Mouse (Mus musculus) ovary, postnatal 36 days (tissue): ENCODE data around the gene Gm597.

ENCODE experiments used
- DNase-seq: peaks from one replicate; pipeline ENCODE4 v3.0.0; 2022; ENCODE audit warnings: low spot score, mixed read lengths

The Gm597 gene

DNA sequence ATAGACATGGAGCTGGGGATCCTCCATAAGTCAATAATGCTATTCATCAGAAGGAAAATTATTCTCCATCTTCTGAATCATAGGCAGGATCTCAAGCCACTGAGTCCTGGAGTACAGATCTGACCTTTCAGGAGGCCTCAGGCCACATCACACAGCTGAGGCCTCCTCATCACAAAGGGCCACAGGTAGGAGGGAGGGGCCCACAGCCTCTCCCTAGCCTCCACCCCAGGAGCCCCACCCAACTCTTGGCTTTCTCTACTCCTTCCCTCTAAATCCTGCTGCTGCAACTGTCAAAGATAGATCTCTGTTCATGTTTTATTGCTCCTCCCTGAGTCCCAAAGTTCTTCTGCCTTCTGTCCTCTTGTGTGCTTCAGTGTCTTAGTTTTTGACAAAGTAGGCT lies at the start of gene Gm597:
TSS of gene Gm597 (minus strand) at position 101 of the 400 bp plus-strand sequence.
- no peak for DNase-seq

DNA sequence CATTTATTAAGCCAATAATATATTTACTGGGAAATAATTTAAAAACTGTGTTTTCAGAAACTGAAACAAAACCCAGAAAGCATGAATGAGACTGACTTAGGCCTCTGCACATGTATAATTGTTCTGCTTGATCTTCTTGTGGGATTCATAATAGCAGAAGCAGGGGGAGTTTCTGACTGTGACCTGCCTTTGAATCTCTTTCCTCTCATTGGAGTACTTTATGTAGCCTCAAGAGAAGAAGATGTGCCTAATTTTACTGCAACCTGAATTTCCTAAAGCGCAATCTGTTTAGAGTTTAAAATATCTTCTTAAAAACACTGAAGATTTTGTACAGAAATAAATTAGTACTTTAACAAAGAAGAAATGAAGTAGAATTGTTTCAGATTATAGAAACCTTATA lies 27.6 kb upstream of the Gm597 start:
- no peak for DNase-seq

DNA sequence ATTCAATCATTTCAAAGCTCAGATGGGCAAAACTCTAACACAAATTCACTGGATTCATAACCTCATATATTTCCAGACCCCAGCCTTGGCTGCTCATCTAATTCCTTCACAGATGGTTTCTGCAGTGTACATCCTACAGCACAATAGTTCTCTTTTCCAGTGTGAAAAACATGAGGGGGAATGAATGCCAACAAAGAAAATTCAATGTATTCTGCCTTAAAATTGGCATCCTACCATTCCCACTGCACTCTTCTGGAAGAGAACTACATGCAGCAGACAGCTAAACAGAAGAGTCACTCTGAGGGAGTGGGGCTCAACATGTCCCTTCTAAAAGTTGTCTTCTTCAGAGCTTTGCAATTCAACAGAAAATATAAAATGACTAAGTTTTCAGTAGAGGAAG lies 26.6 kb upstream of the Gm597 start:
- no peak for DNase-seq

DNA sequence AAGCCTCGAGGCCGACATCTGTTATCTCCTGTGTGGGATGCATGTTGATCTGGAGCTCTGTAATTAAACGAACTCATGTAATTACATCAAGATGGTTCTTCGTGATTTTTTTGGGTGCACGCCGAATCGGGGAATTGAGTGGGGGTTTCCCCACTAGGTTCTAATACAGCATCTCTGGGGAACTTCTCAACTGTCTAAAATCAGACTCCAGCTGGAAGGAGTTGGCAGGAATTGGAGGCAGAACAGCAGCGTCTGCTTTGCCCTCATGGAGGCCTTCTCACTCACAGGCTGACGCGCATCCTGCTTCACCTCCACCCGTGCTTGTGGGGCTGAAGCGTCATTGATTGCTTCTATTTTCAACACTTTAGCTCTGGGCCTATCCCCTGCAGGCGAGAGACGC lies 20.8 kb upstream of the Gm597 start:
- no peak for DNase-seq
